Mouse (Mus musculus): ENCODE measurements around the gene Nr4a1. TPM values are rescaled to one million over a fixed set of nuclear protein-coding genes. Genes with fewer than 3 reads are reported as not detected.
A peak's percentile ranks its signal among the peaks of the same experiment; 100 is the strongest.

Nr4a1 gene
- polyA plus RNA-seq, 1 experiment from 2014 or later = 9.5 TPM

DNA sequence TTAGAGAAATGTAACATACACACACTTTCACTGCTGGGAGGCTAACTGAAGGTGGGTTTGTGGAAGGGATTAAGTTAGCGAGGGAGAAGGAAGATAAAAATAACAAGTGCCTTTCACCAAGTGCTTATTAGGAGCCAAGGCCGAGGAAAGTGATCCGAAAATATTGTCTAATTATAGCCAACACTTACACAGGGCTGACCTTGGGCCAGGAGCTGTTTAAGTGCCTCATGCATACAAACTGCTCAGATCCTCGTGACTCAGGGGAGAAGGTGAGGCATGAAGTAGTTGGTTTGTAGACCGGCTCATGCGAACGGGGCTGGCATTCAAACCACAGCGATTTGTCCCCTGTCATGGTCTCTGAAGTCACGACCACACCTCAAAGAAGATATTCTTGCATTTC is 12.8 kb upstream of the Nr4a1 start:
- ATAC-seq (replicated peaks; ENCODE audit: low FRiP score, low read depth) (no peak), DNase-seq (ENCODE audit: low spot score) (no peak)
- Histone ChIP-seq H3K9ac (ENCODE audit: low read depth, low read length) (peak overlapping the region; percentile 35; the same call in 1 of the 2 replicates), H3K36me3 (ENCODE audit: insufficient read depth, low read length) (no peaks in the 10 kb centered on the region), H3K27me3 (ENCODE audit: insufficient read depth, low read length) (no peaks in the 10 kb centered on the region), H3K27ac (peak overlapping the region; percentile 43; the same call in 1 of the 2 replicates), H3K4me2 (ENCODE audit: low read length) (peak overlapping the region; percentile 33), H3K4me1 (replicated peaks; ENCODE audit: insufficient read depth, low read length) (0 out of 2 replicates have a peak, but pooled peaks cover 5% of the 10 kb centered on the region), H3K4me3 (replicated peaks; ENCODE audit: low read depth, low read length) (no peak overlapping the region), H3K9me3 (replicated peaks; ENCODE audit: low read length) (no peaks in the 10 kb centered on the region)
- WGBS = 56% methylated on average over 9 of the region's 9 CpGs
- TF ChIP-seq CTCF (IDR thresholded peaks at IDR 0.05; ENCODE audit: low read depth) = no peak

- ATAC-seq (replicated peaks; ENCODE audit: low FRiP score, low read depth) = no peak
These were observed 12.2 kb upstream of the Nr4a1 start for GRCm38 (mm10) chr15:101241853-101242252.

GRCm38 (mm10) chr15:101242645-101243044 is 11.4 kb upstream of the Nr4a1 start:
- Histone ChIP-seq H3K9ac (ENCODE audit: low read depth, low read length) (no peak overlapping the region), H3K36me3 (ENCODE audit: insufficient read depth, low read length) (no peaks in the 10 kb centered on the region), H3K4me3 (replicated peaks; ENCODE audit: low read depth, low read length) (no peak overlapping the region), H3K4me1 (replicated peaks; ENCODE audit: insufficient read depth, low read length) (peaks cover 14% of the 10 kb centered on the region; the same call in 1 of the 2 replicates), H3K9me3 (replicated peaks; ENCODE audit: low read length) (no peaks in the 10 kb centered on the region), H3K4me2 (ENCODE audit: low read length) (no peak overlapping the region), H3K27ac (peak overlapping the region; percentile 65), H3K27me3 (ENCODE audit: insufficient read depth, low read length) (no peaks in the 10 kb centered on the region)
- peak; percentile 70 for TF ChIP-seq CTCF (IDR thresholded peaks at IDR 0.05; ENCODE audit: low read depth)
- ATAC-seq (replicated peaks; ENCODE audit: low FRiP score, low read depth) (peak; percentile 27), DNase-seq (ENCODE audit: low spot score) (peak; percentile 86)
- WGBS = 18% methylated on average over 8 of the region's 8 CpGs

More at GRCm38 (mm10) chr15:101241853-101242252, 12.2 kb upstream of the Nr4a1 start:
- Histone ChIP-seq H3K27me3 (ENCODE audit: insufficient read depth, low read length) (no peaks in the 10 kb centered on the region), H3K9ac (ENCODE audit: low read depth, low read length) (no peak overlapping the region), H3K4me1 (replicated peaks; ENCODE audit: insufficient read depth, low read length) (peaks cover 10% of the 10 kb centered on the region; the same call in 1 of the 2 replicates), H3K4me3 (replicated peaks; ENCODE audit: low read depth, low read length) (no peak overlapping the region), H3K36me3 (ENCODE audit: insufficient read depth, low read length) (no peaks in the 10 kb centered on the region), H3K9me3 (replicated peaks; ENCODE audit: low read length) (no peaks in the 10 kb centered on the region), H3K27ac (peak overlapping the region; percentile 43; the same call in 1 of the 2 replicates), H3K4me2 (ENCODE audit: low read length) (no peak overlapping the region)
- TF ChIP-seq CTCF (IDR thresholded peaks at IDR 0.05; ENCODE audit: low read depth) = no peak
- no peak for DNase-seq (ENCODE audit: low spot score)
- 53% methylated on average over 9 of the region's 9 CpGs for WGBS

DNA sequence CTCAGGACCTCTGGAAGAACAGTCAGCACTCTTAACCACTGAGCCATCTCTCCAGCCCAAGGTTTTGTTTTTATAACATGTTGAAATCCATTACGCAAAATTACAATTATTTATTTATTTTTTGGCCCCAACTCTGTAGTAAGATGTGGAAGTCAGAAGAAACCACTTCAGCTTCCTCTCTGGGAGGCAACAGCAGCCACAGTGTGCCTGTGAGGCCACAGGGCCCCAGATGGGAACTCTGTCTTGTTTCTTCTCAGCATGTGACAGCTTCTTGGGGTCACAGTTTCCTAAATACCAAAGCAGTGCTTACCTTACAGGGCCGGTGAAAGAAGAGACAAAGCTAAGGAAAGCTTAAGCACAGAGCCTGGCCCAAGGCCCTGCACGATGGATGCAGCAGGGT is 10.1 kb upstream of the Nr4a1 start:
- no peaks in the 10 kb centered on the region for H3K9me3 ChIP-seq (replicated peaks; ENCODE audit: low read length)
- no peaks in the 10 kb centered on the region for H3K36me3 ChIP-seq (ENCODE audit: insufficient read depth, low read length)
- no peak overlapping the region for H3K4me3 ChIP-seq (replicated peaks; ENCODE audit: low read depth, low read length)
- H3K27ac ChIP-seq = no peak overlapping the region
- no peak overlapping the region for H3K4me2 ChIP-seq (ENCODE audit: low read length)
- no peaks in the 10 kb centered on the region for H3K27me3 ChIP-seq (ENCODE audit: insufficient read depth, low read length)
- no peak for ATAC-seq (replicated peaks; ENCODE audit: low FRiP score, low read depth)
- H3K9ac ChIP-seq (ENCODE audit: low read depth, low read length) = no peak overlapping the region
- no peak for DNase-seq (ENCODE audit: low spot score)
- H3K4me1 ChIP-seq (replicated peaks; ENCODE audit: insufficient read depth, low read length) = peaks cover 10% of the 10 kb centered on the region; the same call in 1 of the 2 replicates
- WGBS = 56% methylated on average over 3 of the region's 3 CpGs
- TF ChIP-seq CTCF (IDR thresholded peaks at IDR 0.05; ENCODE audit: low read depth) = no peak

- Histone ChIP-seq H3K36me3 (ENCODE audit: insufficient read depth, low read length) (no peaks in the 10 kb centered on the region), H3K9me3 (replicated peaks; ENCODE audit: low read length) (no peaks in the 10 kb centered on the region), H3K4me2 (ENCODE audit: low read length) (peak overlapping the region; percentile 61), H3K27ac (peak overlapping the region; percentile 87), H3K9ac (ENCODE audit: low read depth, low read length) (peak overlapping the region; percentile 58), H3K27me3 (ENCODE audit: insufficient read depth, low read length) (no peaks in the 10 kb centered on the region), H3K4me1 (replicated peaks; ENCODE audit: insufficient read depth, low read length) (peaks cover 9% of the 10 kb centered on the region; the same call in 1 of the 2 replicates), H3K4me3 (replicated peaks; ENCODE audit: low read depth, low read length) (peak overlapping the region; percentile 32)
- ATAC-seq (replicated peaks; ENCODE audit: low FRiP score, low read depth) (peak; percentile 98), DNase-seq (ENCODE audit: low spot score) (peak; percentile 99)
- WGBS = under 1% methylated on average over 56 of the region's 56 CpGs
- peak; percentile 56 for TF ChIP-seq CTCF (IDR thresholded peaks at IDR 0.05; ENCODE audit: low read depth)
These were observed 7.6 kb upstream of the Nr4a1 start for GRCm38 (mm10) chr15:101246231-101247154.

- Histone ChIP-seq H3K9me3 (replicated peaks; ENCODE audit: low read length) (no peaks in the 10 kb centered on the region), H3K27ac (peak overlapping the region; percentile 87; the same call in 1 of the 2 replicates), H3K36me3 (ENCODE audit: insufficient read depth, low read length) (no peaks in the 10 kb centered on the region), H3K4me2 (ENCODE audit: low read length) (peak overlapping the region; percentile 61), H3K4me3 (replicated peaks; ENCODE audit: low read depth, low read length) (no peak overlapping the region), H3K4me1 (replicated peaks; ENCODE audit: insufficient read depth, low read length) (peaks cover 9% of the 10 kb centered on the region; the same call in 1 of the 2 replicates), H3K9ac (ENCODE audit: low read depth, low read length) (no peak overlapping the region; the same call in 1 of the 2 replicates), H3K27me3 (ENCODE audit: insufficient read depth, low read length) (no peaks in the 10 kb centered on the region)
- DNase-seq (ENCODE audit: low spot score) = no peak
- WGBS = 100% methylated on average over 1 of the region's 1 CpGs
- ATAC-seq (replicated peaks; ENCODE audit: low FRiP score, low read depth) = no peak
- TF ChIP-seq CTCF (IDR thresholded peaks at IDR 0.05; ENCODE audit: low read depth) = no peak
These were observed 6.9 kb upstream of the Nr4a1 start for GRCm38 (mm10) chr15:101247155-101247498.

All from kidney, postnatal 0 days (tissue).